Mouse (Mus musculus): ENCODE results near the gene Acad12. TPM values are rescaled to one million over a fixed set of nuclear protein-coding genes. Genes with fewer than 3 reads are reported as not detected.

Gene Acad12
- total and polyA plus RNA-seq, 2 experiments from 2014 or later, result 1.6 to 3.7 TPM

DNA sequence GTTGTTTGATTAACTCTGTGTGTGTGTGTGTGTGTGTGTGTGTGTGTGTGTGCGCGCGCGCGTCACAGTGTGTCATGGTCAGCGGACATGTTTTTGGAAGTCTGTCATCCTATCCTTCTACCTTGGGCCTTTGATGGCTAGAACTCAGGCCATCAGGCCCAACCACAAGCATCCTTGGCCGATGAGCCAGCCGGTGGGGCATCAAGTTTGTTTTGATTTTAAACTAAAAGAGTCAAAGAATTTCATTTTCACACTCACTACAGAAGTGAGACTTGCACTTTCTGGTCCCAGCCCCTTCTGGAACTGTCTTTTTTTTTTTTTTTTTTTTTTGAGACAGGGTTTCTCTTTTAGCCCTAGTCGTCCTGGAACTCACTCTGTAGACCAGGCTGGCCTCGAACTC lies 33.7 kb downstream of the Acad12 start:
- no peak for TF ChIP-seq CTCF (IDR thresholded peaks at IDR 0.05; ENCODE audit: low read depth)
- DNase-seq (ENCODE audit: low spot score) (no peak), ATAC-seq (no peak)
- 97% methylated on average over 10 of the region's 10 CpGs for WGBS
- Histone ChIP-seq H3K4me2 (ENCODE audit: low read depth, low read length) (no peak overlapping the region), H3K4me1 (ENCODE audit: insufficient read depth, low read length) (no peaks in the 10 kb centered on the region), H3K9ac (replicated peaks; ENCODE audit: low read length) (no peak overlapping the region), H3K36me3 (ENCODE audit: insufficient read depth, low read length) (no peaks in the 10 kb centered on the region; the same call in 1 of the 2 replicates), H3K27me3 (ENCODE audit: insufficient read depth, low read length) (no peaks in the 10 kb centered on the region), H3K9me3 (ENCODE audit: low read length) (no peaks in the 10 kb centered on the region), H3K4me3 (ENCODE audit: low read length) (no peak overlapping the region), H3K27ac (no peak overlapping the region)

DNA sequence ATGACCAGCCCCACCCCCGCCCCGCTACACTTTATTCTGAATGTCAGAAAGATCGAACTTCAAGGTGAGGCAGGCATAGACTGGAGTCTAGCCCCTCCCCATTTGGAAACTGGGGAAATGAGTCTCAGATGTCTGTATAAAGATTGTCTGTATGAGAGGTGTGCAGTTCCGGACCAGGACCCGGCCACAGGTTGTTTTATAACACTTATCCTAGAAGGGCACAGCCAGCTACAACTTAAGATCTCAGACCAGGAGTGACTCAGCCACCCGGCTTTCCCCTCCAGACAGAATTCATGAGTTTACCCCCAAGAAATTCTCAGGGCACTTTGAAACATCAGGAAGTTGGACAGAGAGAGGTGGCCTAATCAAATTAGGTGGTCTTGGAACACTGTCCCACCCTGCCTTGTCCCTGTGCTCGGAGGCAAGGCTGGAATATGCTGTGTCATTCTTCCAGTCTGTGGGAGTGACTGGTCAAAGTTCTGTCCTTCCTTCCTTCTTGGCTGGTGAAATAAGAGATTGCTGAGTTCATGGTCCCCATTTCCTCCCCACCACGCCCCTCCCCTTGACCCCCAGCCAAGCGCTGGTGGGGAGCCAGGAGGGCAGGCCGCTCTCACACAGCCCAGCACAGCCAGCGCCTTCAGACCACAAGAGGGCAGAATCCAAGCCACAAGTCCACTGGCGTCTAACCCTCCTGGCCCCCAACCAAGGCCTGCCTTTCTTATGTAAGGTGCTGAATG lies 34.8 kb downstream of the Acad12 start:
- peak; percentile 75 for TF ChIP-seq CTCF (IDR thresholded peaks at IDR 0.05; ENCODE audit: low read depth)
- Histone ChIP-seq H3K4me1 (ENCODE audit: insufficient read depth, low read length) (no peaks in the 10 kb centered on the region), H3K36me3 (ENCODE audit: insufficient read depth, low read length) (peaks cover 8% of the 10 kb centered on the region; the same call in 1 of the 2 replicates), H3K4me3 (ENCODE audit: low read length) (no peak overlapping the region), H3K9me3 (ENCODE audit: low read length) (no peaks in the 10 kb centered on the region), H3K9ac (replicated peaks; ENCODE audit: low read length) (no peak overlapping the region), H3K4me2 (ENCODE audit: low read depth, low read length) (no peak overlapping the region), H3K27me3 (ENCODE audit: insufficient read depth, low read length) (no peaks in the 10 kb centered on the region), H3K27ac (peak overlapping the region; percentile 26; the same call in 1 of the 2 replicates)
- ATAC-seq (peak; percentile 70), DNase-seq (ENCODE audit: low spot score) (peak; percentile 78)
- WGBS, result 52% methylated on average over 12 of the region's 12 CpGs

DNA sequence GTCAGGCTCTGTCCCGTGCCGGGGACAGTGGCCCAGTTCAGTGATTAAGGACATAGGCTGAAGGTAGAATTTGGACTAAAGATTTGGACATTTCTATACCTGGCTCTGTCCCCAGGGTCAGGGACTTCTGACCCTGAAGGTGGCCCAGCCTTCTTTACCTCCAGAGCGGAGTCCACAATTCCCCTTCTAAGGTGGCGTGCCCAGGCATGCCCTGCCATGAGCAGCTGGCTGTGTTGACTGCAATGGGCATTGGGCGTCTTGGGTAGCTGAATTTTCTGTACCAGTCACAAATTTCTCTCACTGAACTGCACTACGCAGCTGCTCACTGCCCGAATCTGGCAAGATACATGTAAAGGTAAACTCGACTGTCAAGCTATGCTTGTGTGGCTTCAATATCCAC lies 36.8 kb downstream of the Acad12 start:
- H3K9ac ChIP-seq (replicated peaks; ENCODE audit: low read length), result no peak overlapping the region
- no peak for TF ChIP-seq CTCF (IDR thresholded peaks at IDR 0.05; ENCODE audit: low read depth)
- 89% methylated on average over 8 of the region's 8 CpGs for WGBS
- no peak overlapping the region for H3K27ac ChIP-seq
- H3K36me3 ChIP-seq (ENCODE audit: insufficient read depth, low read length), result peaks cover 8% of the 10 kb centered on the region; the same call in 1 of the 2 replicates
- no peaks in the 10 kb centered on the region for H3K27me3 ChIP-seq (ENCODE audit: insufficient read depth, low read length)
- no peak overlapping the region for H3K4me3 ChIP-seq (ENCODE audit: low read length)
- no peak overlapping the region for H3K4me2 ChIP-seq (ENCODE audit: low read depth, low read length)
- no peak for ATAC-seq
- DNase-seq (ENCODE audit: low spot score), result no peak
- H3K4me1 ChIP-seq (ENCODE audit: insufficient read depth, low read length), result no peaks in the 10 kb centered on the region
- no peaks in the 10 kb centered on the region for H3K9me3 ChIP-seq (ENCODE audit: low read length)

DNA sequence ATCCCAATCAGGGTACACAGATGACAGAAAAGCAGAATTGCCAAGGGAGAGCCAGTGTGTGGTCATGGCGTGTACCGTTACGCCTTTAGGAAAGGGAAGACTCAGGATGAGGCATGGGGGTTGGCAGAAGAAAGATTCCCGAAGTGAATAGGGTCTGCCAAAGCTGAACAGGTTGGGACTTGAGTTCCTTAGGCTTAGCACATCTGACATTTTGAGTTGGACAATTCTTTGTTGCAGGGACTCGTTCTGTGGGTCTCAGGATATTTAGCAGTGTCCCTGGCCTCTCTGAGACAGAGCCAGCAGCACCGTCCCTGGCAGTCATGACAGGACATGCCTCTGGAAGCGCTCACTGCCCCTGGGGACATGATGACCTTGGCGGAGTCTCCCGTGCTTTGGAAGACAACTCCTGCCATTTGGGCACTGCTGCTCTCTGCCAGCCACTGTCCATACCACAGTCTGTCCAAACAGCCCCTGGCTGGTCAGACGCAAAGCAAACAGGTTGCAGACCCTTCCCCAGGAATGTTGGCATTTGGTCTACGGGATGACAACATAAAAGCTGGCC lies 41.7 kb downstream of the Acad12 start:
- Histone ChIP-seq H3K36me3 (ENCODE audit: insufficient read depth, low read length) (peaks cover 30% of the 10 kb centered on the region), H3K9ac (replicated peaks; ENCODE audit: low read length) (no peak overlapping the region)
- no peak for ATAC-seq

DNA sequence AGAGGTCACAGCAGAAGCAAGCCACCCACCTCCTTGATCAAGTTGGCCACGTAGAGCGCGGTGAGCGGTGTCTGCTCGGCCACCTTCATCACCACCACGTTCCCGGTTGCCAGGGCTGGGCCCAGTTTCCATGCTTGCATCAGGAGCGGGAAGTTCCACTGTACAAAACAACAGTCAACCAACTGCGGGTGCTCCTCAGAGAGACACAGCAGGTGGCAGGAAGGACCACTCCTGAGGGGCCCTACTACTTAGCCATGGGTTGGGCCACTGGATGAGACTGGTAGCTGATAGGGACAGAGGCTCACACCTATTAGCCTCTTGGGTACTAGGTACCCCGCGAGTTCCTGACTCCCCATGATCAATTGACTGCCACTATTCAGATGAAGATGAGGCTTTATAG lies 42.9 kb downstream of the Acad12 start:
- TF ChIP-seq CTCF (IDR thresholded peaks at IDR 0.05; ENCODE audit: low read depth), result no peak
- DNase-seq (ENCODE audit: low spot score) (no peak), ATAC-seq (no peak)
- H3K27ac ChIP-seq, result no peak overlapping the region
- peaks cover 30% of the 10 kb centered on the region for H3K36me3 ChIP-seq (ENCODE audit: insufficient read depth, low read length)
- WGBS, result 94% methylated on average over 11 of the region's 11 CpGs
- no peak overlapping the region for H3K4me3 ChIP-seq (ENCODE audit: low read length)
- no peak overlapping the region for H3K4me2 ChIP-seq (ENCODE audit: low read depth, low read length)
- H3K4me1 ChIP-seq (ENCODE audit: insufficient read depth, low read length), result no peaks in the 10 kb centered on the region
- no peak overlapping the region for H3K9ac ChIP-seq (replicated peaks; ENCODE audit: low read length)
- H3K9me3 ChIP-seq (ENCODE audit: low read length), result no peaks in the 10 kb centered on the region
- no peaks in the 10 kb centered on the region for H3K27me3 ChIP-seq (ENCODE audit: insufficient read depth, low read length)

More for the DNA sequence above, 41.7 kb downstream of the Acad12 start:
- H3K4me1 ChIP-seq (ENCODE audit: insufficient read depth, low read length), result no peaks in the 10 kb centered on the region
- H3K27me3 ChIP-seq (ENCODE audit: insufficient read depth, low read length), result no peaks in the 10 kb centered on the region
- no peak for TF ChIP-seq CTCF (IDR thresholded peaks at IDR 0.05; ENCODE audit: low read depth)
- WGBS, result 84% methylated on average over 11 of the region's 11 CpGs
- H3K4me2 ChIP-seq (ENCODE audit: low read depth, low read length), result no peak overlapping the region
- H3K27ac ChIP-seq, result no peak overlapping the region
- DNase-seq (ENCODE audit: low spot score), result no peak
- H3K9me3 ChIP-seq (ENCODE audit: low read length), result no peaks in the 10 kb centered on the region
- H3K4me3 ChIP-seq (ENCODE audit: low read length), result no peak overlapping the region

DNA sequence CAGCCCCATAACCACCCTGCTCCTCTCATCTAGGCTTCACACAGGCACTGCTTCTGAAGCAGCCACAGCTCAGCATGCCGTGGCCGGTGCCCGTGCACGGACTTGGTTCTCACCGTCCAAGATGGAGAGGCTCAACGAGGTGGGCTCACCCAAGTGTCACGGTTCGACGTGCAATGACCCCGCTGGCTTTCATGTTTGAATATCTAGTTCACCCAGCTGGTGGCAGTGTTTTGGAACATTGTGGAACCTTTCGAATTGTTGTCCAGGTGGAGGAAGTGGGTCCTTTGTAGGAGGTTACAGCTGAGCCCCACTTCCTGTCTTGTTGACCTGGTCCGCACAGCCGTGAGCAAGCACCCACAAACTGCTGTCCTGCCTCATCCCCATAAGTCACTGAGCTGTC lies 44.6 kb downstream of the Acad12 start:
- H3K36me3 ChIP-seq (ENCODE audit: insufficient read depth, low read length), result peaks cover 28% of the 10 kb centered on the region
- TF ChIP-seq CTCF (IDR thresholded peaks at IDR 0.05; ENCODE audit: low read depth), result no peak
- H3K4me1 ChIP-seq (ENCODE audit: insufficient read depth, low read length), result no peaks in the 10 kb centered on the region
- WGBS, result 92% methylated on average over 13 of the region's 13 CpGs
- no peak overlapping the region for H3K27ac ChIP-seq
- H3K4me2 ChIP-seq (ENCODE audit: low read depth, low read length), result no peak overlapping the region
- no peak overlapping the region for H3K9ac ChIP-seq (replicated peaks; ENCODE audit: low read length)
- ATAC-seq, result no peak
- H3K9me3 ChIP-seq (ENCODE audit: low read length), result no peaks in the 10 kb centered on the region
- H3K27me3 ChIP-seq (ENCODE audit: insufficient read depth, low read length), result no peaks in the 10 kb centered on the region
- H3K4me3 ChIP-seq (ENCODE audit: low read length), result no peak overlapping the region
- DNase-seq (ENCODE audit: low spot score), result no peak

DNA sequence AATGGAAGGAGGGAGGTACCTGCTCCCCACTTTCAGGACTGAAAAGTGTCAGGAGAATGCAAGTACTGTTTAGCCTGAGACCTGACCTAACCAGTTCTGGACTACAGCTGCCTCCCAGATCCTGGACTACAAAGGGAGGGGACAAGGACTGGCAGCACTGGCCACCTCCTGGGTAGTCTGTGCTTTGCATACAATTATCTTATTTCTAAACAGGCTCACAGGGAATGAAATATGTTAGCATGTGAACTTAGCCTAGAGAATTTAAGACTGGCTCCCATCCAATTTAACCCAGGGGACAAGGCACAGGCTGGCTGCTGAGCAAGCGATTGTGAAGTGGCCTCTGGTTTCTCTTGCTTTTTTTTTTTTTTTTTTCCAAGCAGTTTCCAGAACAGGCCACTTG lies 48.0 kb downstream of the Acad12 start:
- 65% methylated on average over 1 of the region's 1 CpGs for WGBS
- H3K4me3 ChIP-seq (ENCODE audit: low read length), result no peak overlapping the region
- DNase-seq (ENCODE audit: low spot score) (no peak), ATAC-seq (no peak)
- H3K27ac ChIP-seq, result no peak overlapping the region
- H3K9ac ChIP-seq (replicated peaks; ENCODE audit: low read length), result no peak overlapping the region
- peaks cover 17% of the 10 kb centered on the region for H3K36me3 ChIP-seq (ENCODE audit: insufficient read depth, low read length)
- no peak for TF ChIP-seq CTCF (IDR thresholded peaks at IDR 0.05; ENCODE audit: low read depth)
- no peaks in the 10 kb centered on the region for H3K4me1 ChIP-seq (ENCODE audit: insufficient read depth, low read length)
- no peaks in the 10 kb centered on the region for H3K9me3 ChIP-seq (ENCODE audit: low read length)
- no peaks in the 10 kb centered on the region for H3K27me3 ChIP-seq (ENCODE audit: insufficient read depth, low read length)
- H3K4me2 ChIP-seq (ENCODE audit: low read depth, low read length), result no peak overlapping the region
